Mouse (Mus musculus) lung, embryonic 15.5 days (tissue): ENCODE data around the gene Mvb12a. TPM values are rescaled to one million over a fixed set of nuclear protein-coding genes. Genes with fewer than 3 reads are reported as not detected.
"Not testable (repeated sequence)": the region's sequence is repeated elsewhere in the genome, so short reads cannot be mapped to it uniquely, and the experiment has no call there.

ENCODE experiments used
- ATAC-seq: fragments of 200-750 bp; cut with Nextera tagmentation; 2 replicates; pipeline ENCODE4 v1.8.0; 2017; ENCODE audit warnings: moderate number of reproducible peaks, borderline replicate concordance; ENCODE audit not compliant: low FRiP score, low TSS enrichment; ENCODE audit errors: extremely low read depth
- H3K27ac ChIP-seq: fragments of 300-500 bp; sonication (generic); 2 replicates; pipeline ENCODE4 v1.5.1; 2015; ENCODE audit warnings: moderate library complexity, mild to moderate bottlenecking, inconsistent platforms
- H3K27me3 ChIP-seq: fragments of 300-500 bp; sonication (generic); 2 replicates; pipeline ENCODE4 v1.6.1; 2015; ENCODE audit warnings: inconsistent platforms
- H3K36me3 ChIP-seq: fragments of 300-500 bp; sonication (generic); 2 replicates; pipeline ENCODE4 v1.6.1; 2015; ENCODE audit warnings: inconsistent platforms
- H3K4me1 ChIP-seq: fragments of 300-500 bp; sonication (generic); 2 replicates; pipeline ENCODE4 v1.6.1; 2015; ENCODE audit warnings: inconsistent platforms
- H3K4me2 ChIP-seq: fragments of 300-500 bp; sonication (generic); 2 replicates; pipeline ENCODE4 v1.6.1; 2015; ENCODE audit warnings: inconsistent platforms, mild to moderate bottlenecking, moderate library complexity
- H3K4me3 ChIP-seq: fragments of 300-500 bp; sonication (generic); 2 replicates; pipeline ENCODE4 v1.5.1; 2015; ENCODE audit warnings: mild to moderate bottlenecking, inconsistent platforms
- H3K9ac ChIP-seq: fragments of 300-500 bp; sonication (generic); 2 replicates; pipeline ENCODE4 v1.6.1; 2015; ENCODE audit warnings: inconsistent platforms
- H3K9me3 ChIP-seq: fragments of 300-500 bp; sonication (generic); 2 replicates; pipeline ENCODE4 v1.6.1; 2016; ENCODE audit warnings: inconsistent platforms
- WGBS: fragments of 180-500 bp; shearing (Covaris S2); methylation state at CpG from one replicate; pipeline ENCODE4 v1.1.7; 2015; 5-methylcytosine and 5-hydroxymethylcytosine counted together
- polyA plus RNA-seq: library from polyadenylated mRNA; unstranded; fragments of >200 nt; fragmentation: Nextera tagmentation; extraction: Ambion mirVana; gene quantifications from 2 replicates; pipeline ENCODE4 v1.2.1, GENCODE M21; 2015

Gene Mvb12a
- polyA plus RNA-seq, 1 experiment from 2014 or later, result 95.2 TPM

GRCm38 (mm10) chr8:71528362-71529073, 14.2 kb upstream of the Mvb12a start:
- Histone ChIP-seq H3K27ac (peak overlapping the region; percentile 91), H3K4me2 (no peak overlapping the region), H3K4me1 (peaks cover 28% of the 10 kb centered on the region), H3K9me3 (no peaks in the 10 kb centered on the region), H3K9ac (no peak overlapping the region), H3K27me3 (peaks cover 12% of the 10 kb centered on the region), H3K4me3 (no peak overlapping the region), H3K36me3 (no peaks in the 10 kb centered on the region)
- ATAC-seq, result peak; percentile 73; the same call in 1 of the 2 replicates
- 61% methylated on average over 11 of the region's 11 CpGs for WGBS

GRCm38 (mm10) chr8:71530735-71531467, 11.8 kb upstream of the Mvb12a start:
- WGBS, result 55% methylated on average over 6 of the region's 12 CpGs
- not testable (repeated sequence) for H3K27ac ChIP-seq, H3K4me2 ChIP-seq, H3K9me3 ChIP-seq, H3K36me3 ChIP-seq, H3K4me3 ChIP-seq, ATAC-seq, H3K27me3 ChIP-seq, H3K9ac ChIP-seq
- H3K4me1 ChIP-seq, result peaks cover 19% of the 10 kb centered on the region

GRCm38 (mm10) chr8:71534263-71534810, 8.4 kb upstream of the Mvb12a start:
- 27% methylated on average over 3 of the region's 3 CpGs for WGBS

GRCm38 (mm10) chr8:71535663-71536062, 7.1 kb upstream of the Mvb12a start:
- 60% methylated on average over 5 of the region's 5 CpGs for WGBS
- H3K27me3 ChIP-seq, result no peaks in the 10 kb centered on the region
- ATAC-seq, result no peak
- no peak overlapping the region for H3K9ac ChIP-seq
- H3K27ac ChIP-seq, result no peak overlapping the region
- no peaks in the 10 kb centered on the region for H3K36me3 ChIP-seq
- H3K4me3 ChIP-seq, result no peak overlapping the region
- peaks cover 14% of the 10 kb centered on the region for H3K4me1 ChIP-seq
- no peaks in the 10 kb centered on the region for H3K9me3 ChIP-seq
- H3K4me2 ChIP-seq, result peak overlapping the region; percentile 67; the same call in 1 of the 2 replicates

More at GRCm38 (mm10) chr8:71534263-71534810, 8.4 kb upstream of the Mvb12a start:
- Histone ChIP-seq H3K9me3 (no peaks in the 10 kb centered on the region), H3K4me2 (no peak overlapping the region), H3K4me1 (peaks cover 14% of the 10 kb centered on the region), H3K27ac (no peak overlapping the region), H3K27me3 (no peaks in the 10 kb centered on the region), H3K9ac (no peak overlapping the region), H3K4me3 (no peak overlapping the region), H3K36me3 (no peaks in the 10 kb centered on the region)
- no peak for ATAC-seq

DNA sequence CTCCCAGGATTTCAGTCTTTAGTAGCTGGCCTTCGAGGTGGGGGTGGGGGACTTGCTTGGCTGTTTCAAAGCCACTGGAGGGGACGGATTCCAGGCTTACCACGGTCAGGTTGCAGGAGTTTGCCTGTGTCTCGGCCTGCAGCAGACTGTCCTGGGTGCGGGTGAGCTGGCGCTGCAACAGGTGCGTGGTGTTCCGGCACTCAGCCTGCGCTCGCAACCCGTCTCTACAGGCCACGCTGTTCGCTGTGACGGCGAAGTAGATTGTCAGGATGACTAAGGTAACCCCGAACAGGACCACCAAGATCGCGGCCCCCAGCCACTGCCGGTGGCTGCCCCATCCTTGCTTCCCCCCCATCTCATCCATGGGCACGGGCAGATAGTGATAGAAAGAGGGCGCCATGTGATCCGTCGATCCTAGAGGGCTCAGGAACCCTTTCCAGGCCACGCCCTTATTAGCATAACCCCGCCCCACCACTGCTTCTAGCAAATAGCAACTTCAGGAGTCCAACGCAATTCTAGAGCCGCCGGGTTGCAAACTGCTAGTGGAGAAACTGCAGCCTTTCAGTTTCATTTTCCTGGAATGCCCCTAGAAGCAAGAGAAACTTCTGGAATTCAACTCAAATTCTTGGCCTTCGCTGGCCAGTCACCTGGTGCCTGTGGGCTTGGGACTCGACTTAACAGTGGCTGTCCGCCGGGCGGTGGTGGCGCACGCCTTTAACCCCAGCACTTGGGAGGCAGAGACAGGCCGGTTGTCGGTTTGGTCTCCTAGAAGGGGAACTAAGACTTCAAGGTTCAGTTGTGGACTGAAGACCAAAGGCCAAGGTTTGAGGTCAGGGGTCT, 5.5 kb upstream of the Mvb12a start, which contains the start of gene Bst2:
Bst2 (minus strand) TSS at position 429 of the 840 bp plus-strand sequence.
- H3K27me3 ChIP-seq, result no peaks in the 10 kb centered on the region
- peak within 1 kb of the TSS; percentile 51 for H3K4me3 ChIP-seq
- peak within 1 kb of the TSS; percentile 83 for H3K27ac ChIP-seq
- H3K9ac ChIP-seq, result peak within 1 kb of the TSS; percentile 60
- H3K4me2 ChIP-seq, result peak within 1 kb of the TSS; percentile 67
- peaks cover 14% of the 10 kb centered on the region for H3K4me1 ChIP-seq
- peak; percentile 87 for ATAC-seq
- 2% methylated on average over 37 of the region's 37 CpGs for WGBS
- no peaks in the 10 kb centered on the region for H3K36me3 ChIP-seq
- H3K9me3 ChIP-seq, result no peaks in the 10 kb centered on the region

- Histone ChIP-seq H3K4me2 (peak overlapping the region; percentile 93), H3K9me3 (no peaks in the 10 kb centered on the region), H3K27ac (no peak overlapping the region), H3K9ac (peak overlapping the region; percentile 79; the same call in 1 of the 2 replicates), H3K4me1 (peaks cover 12% of the 10 kb centered on the region), H3K4me3 (peak overlapping the region; percentile 85), H3K27me3 (no peaks in the 10 kb centered on the region), H3K36me3 (peaks cover 23% of the 10 kb centered on the region; the same call in 1 of the 2 replicates)
- no peak for ATAC-seq
- 76% methylated on average over 9 of the region's 9 CpGs for WGBS
Observed at GRCm38 (mm10) chr8:71543755-71544154, 1.0 kb downstream of the Mvb12a start.

DNA sequence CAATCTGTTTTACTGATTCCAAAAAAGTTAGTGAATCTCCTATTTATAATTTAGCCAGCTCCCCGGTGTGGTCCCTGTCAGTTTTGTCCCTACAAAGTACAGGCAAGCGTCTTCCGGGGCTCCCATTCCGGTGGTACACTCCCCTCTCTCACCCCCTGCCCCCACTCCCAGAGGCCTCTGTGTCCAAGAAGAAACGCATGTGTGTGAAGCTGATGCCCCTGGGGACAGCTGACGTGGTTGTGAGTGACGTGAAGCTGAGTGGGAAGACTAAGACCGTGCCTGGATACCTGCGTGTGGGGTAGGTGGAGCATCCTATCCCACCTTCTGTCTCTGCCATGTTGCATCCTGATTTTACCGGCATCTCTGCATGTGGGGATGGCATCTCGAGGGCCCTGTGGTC, 2.3 kb downstream of the Mvb12a start:
- H3K4me2 ChIP-seq, result no peak overlapping the region
- H3K4me3 ChIP-seq, result no peak overlapping the region
- peaks cover 23% of the 10 kb centered on the region; the same call in 1 of the 2 replicates for H3K36me3 ChIP-seq
- no peaks in the 10 kb centered on the region for H3K27me3 ChIP-seq
- H3K9ac ChIP-seq, result no peak overlapping the region
- no peaks in the 10 kb centered on the region for H3K9me3 ChIP-seq
- peaks cover 12% of the 10 kb centered on the region for H3K4me1 ChIP-seq
- no peak for ATAC-seq
- H3K27ac ChIP-seq, result no peak overlapping the region
- 87% methylated on average over 11 of the region's 11 CpGs for WGBS

- Histone ChIP-seq H3K4me2 (no peak overlapping the region), H3K27ac (no peak overlapping the region), H3K36me3 (peaks cover 23% of the 10 kb centered on the region; the same call in 1 of the 2 replicates), H3K4me3 (no peak overlapping the region), H3K9me3 (no peaks in the 10 kb centered on the region), H3K9ac (no peak overlapping the region), H3K4me1 (peaks cover 13% of the 10 kb centered on the region), H3K27me3 (no peaks in the 10 kb centered on the region)
- whole genome bisulfite sequencing, result 85% methylated on average over 7 of the region's 7 CpGs
- no peak for ATAC-seq
Observed at GRCm38 (mm10) chr8:71547590-71547989, 4.9 kb downstream of the Mvb12a start.

DNA sequence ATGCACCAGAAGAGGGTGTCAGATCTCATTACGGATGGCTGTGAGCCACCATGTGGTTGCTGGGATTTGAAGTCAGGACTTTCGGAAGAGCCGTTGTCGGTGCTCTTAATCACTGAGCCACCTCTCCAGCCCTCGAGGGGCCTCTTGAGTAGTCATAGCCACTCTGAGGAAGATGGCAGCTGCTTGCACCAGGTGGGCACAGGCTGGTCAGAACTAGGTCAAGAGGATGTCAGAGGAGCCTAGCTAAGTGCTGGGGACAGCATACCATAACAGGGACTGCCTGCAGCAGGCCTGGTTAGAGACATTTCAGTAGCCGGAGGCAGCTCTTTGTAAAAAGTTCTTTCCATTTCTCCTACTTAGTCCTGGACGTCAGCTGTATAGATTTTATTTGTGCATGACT, 8.0 kb downstream of the Mvb12a start:
- ATAC-seq, result no peak

GRCm38 (mm10) chr8:71552770-71553169, 10.0 kb downstream of the Mvb12a start:
- no peak overlapping the region for H3K27ac ChIP-seq
- no peak for ATAC-seq

More for the DNA sequence above, 8.0 kb downstream of the Mvb12a start:
- 45% methylated on average over 7 of the region's 7 CpGs for WGBS
- Histone ChIP-seq H3K27me3 (0 out of 2 replicates have a peak, but pooled peaks cover 2% of the 10 kb centered on the region), H3K27ac (no peak overlapping the region), H3K9ac (no peak overlapping the region), H3K9me3 (no peaks in the 10 kb centered on the region), H3K4me2 (no peak overlapping the region), H3K36me3 (peaks cover 18% of the 10 kb centered on the region; the same call in 1 of the 2 replicates), H3K4me3 (no peak overlapping the region), H3K4me1 (0 out of 2 replicates have a peak, but pooled peaks cover 10% of the 10 kb centered on the region)

GRCm38 (mm10) chr8:71554001-71554400, 11.3 kb downstream of the Mvb12a start:
- WGBS, result 61% methylated on average over 6 of the region's 6 CpGs

More at GRCm38 (mm10) chr8:71552770-71553169, 10.0 kb downstream of the Mvb12a start:
- Histone ChIP-seq H3K4me1 (0 out of 2 replicates have a peak, but pooled peaks cover 10% of the 10 kb centered on the region), H3K27me3 (peaks cover 18% of the 10 kb centered on the region), H3K4me3 (no peak overlapping the region), H3K4me2 (no peak overlapping the region), H3K36me3 (peaks cover 3% of the 10 kb centered on the region; the same call in 1 of the 2 replicates), H3K9me3 (no peaks in the 10 kb centered on the region), H3K9ac (no peak overlapping the region; the same call in 1 of the 2 replicates)
- WGBS, result 34% methylated on average over 6 of the region's 6 CpGs

More at GRCm38 (mm10) chr8:71554001-71554400, 11.3 kb downstream of the Mvb12a start:
- Histone ChIP-seq H3K27me3 (peaks cover 30% of the 10 kb centered on the region), H3K4me2 (no peak overlapping the region), H3K27ac (no peak overlapping the region; the same call in 1 of the 2 replicates), H3K4me3 (no peak overlapping the region), H3K9me3 (no peaks in the 10 kb centered on the region), H3K36me3 (no peaks in the 10 kb centered on the region), H3K4me1 (peaks cover 21% of the 10 kb centered on the region), H3K9ac (no peak overlapping the region)
- ATAC-seq, result no peak
